Mouse (Mus musculus) liver, embryonic 14.5 days (tissue): Measurements from ENCODE around the gene Arhgap42. TPM values are rescaled to one million over a fixed set of nuclear protein-coding genes. Genes with fewer than 3 reads are reported as not detected.
A peak's percentile ranks its signal among the peaks of the same experiment; 100 is the strongest.

Experiments
- ATAC-seq: fragments of 200-750 bp; cut with Nextera tagmentation; 2 replicates; pipeline ENCODE4 v1.8.0; 2017; ENCODE audit warnings: moderate number of reproducible peaks, mild to moderate bottlenecking, moderate library complexity; ENCODE audit not compliant: insufficient read depth
- DNase-seq, 3 experiments: peaks; one replicate each; pipeline ENCODE4 v3.0.0-alpha.2; 2012 to 2013; ENCODE audit warnings: low read depth in 3 of 3, low spot score in 3 of 3
- H3K27ac ChIP-seq: fragments of 300-500 bp; sonication (generic); 2 replicates; pipeline ENCODE4 v1.5.1; 2014; ENCODE audit warnings: moderate library complexity, mild to moderate bottlenecking, control low read depth, inconsistent platforms
- H3K27me3 ChIP-seq: fragments of 300-500 bp; sonication (generic); 2 replicates; pipeline ENCODE4 v1.6.1; 2014; ENCODE audit warnings: mild to moderate bottlenecking, low read length, moderate library complexity; ENCODE audit not compliant: control insufficient read depth, insufficient read depth
- H3K36me3 ChIP-seq: fragments of 300-500 bp; sonication (generic); replicated peaks from 2 replicates; pipeline ENCODE4 v1.6.1; 2014; ENCODE audit warnings: low read depth; ENCODE audit not compliant: control insufficient read depth, insufficient read depth
- H3K4me1 ChIP-seq, 2 experiments: fragments of 200-500 bp in 1 of 2; fragments of 300-500 bp in 1 of 2; sonication (generic) in 1 of 2; replicated peaks; 2 replicates each; pipeline ENCODE4 v1.6.1; 2012 to 2014; ENCODE audit warnings: antibody characterized with exemption in 1 of 2, inconsistent platforms in 1 of 2, low read length in 1 of 2; ENCODE audit not compliant: control insufficient read depth in 2 of 2, insufficient read depth in 2 of 2
- H3K4me2 ChIP-seq: fragments of 300-500 bp; sonication (generic); 2 replicates; pipeline ENCODE4 v1.6.1; 2014; ENCODE audit warnings: low read depth, mild to moderate bottlenecking, control low read depth, moderate library complexity
- H3K4me3 ChIP-seq, 2 experiments: fragments of 200-500 bp in 1 of 2; fragments of 300-500 bp in 1 of 2; sonication (generic) in 1 of 2; 2 replicates each; pipeline ENCODE4 v1.5.1; 2012 to 2014; ENCODE audit warnings: low read depth in 2 of 2, low read length in 2 of 2, mild to moderate bottlenecking in 2 of 2, control low read depth in 1 of 2, inconsistent platforms in 1 of 2, moderate library complexity in 1 of 2; ENCODE audit not compliant: insufficient read depth in 1 of 2
- H3K9ac ChIP-seq: fragments of 300-500 bp; sonication (generic); replicated peaks from 2 replicates; pipeline ENCODE4 v1.6.1; 2014; ENCODE audit warnings: mild to moderate bottlenecking, control low read depth, moderate library complexity
- H3K9me3 ChIP-seq: fragments of 300-500 bp; sonication (generic); 2 replicates; pipeline ENCODE4 v1.6.1; 2016; ENCODE audit warnings: low read length, mixed read lengths; ENCODE audit not compliant: control insufficient read depth
- CTCF ChIP-seq: IDR thresholded peaks from 2 replicates; pipeline ENCODE4 v1.5.1; 2016; ENCODE audit warnings: antibody characterized with exemption, low read depth, control low read depth
- EP300 ChIP-seq: IDR thresholded peaks from 2 replicates; pipeline ENCODE4 v1.6.1; 2016; ENCODE audit warnings: antibody characterized with exemption, low read depth
- WGBS: fragments of 180-500 bp; shearing (Covaris S2); extraction: QIAGEN DNeasy Blood & Tissue Kit; methylation state at CpG from one replicate; pipeline ENCODE4 v1.1.7; 2014; ENCODE audit not compliant: insufficient replicate concordance; 5-methylcytosine and 5-hydroxymethylcytosine counted together
- polyA plus RNA-seq, 2 experiments: library from polyadenylated mRNA; depleted of rRNA in 1 of 2; stranded (reverse) in 1 of 2; unstranded in 1 of 2; fragments of >200 nt; fragmentation: Nextera tagmentation in 1 of 2; extraction: Ambion mirVana in 1 of 2; gene quantifications; 2 replicates each; pipeline versions ENCODE4 v1.2.1 to v1.2.3; 2012 to 2014

The Arhgap42 gene
- polyA plus RNA-seq (2012; rRNA removed) = 1.6 and 2.0 TPM in 2 replicates
- 4.4 and 4.7 TPM in 2 replicates for polyA plus RNA-seq (2014; fragmentation: Nextera tagmentation; extraction: Ambion mirVana)

- Histone ChIP-seq H3K9me3 (no peaks in the 10 kb centered on the region), H3K4me3 (peak within 1 kb of the TSS; percentile 55 to 73), H3K27ac (no peak within 1 kb of the TSS), H3K36me3 (no peaks in the 10 kb centered on the region), H3K9ac (peak within 1 kb of the TSS; percentile 44), H3K4me2 (peak within 1 kb of the TSS; percentile 44), H3K4me1 (0 out of 4 replicates have a peak, but pooled peaks cover 0 to 5% of the 10 kb centered on the region in 2 experiments), H3K27me3 (peaks cover 9% of the 10 kb centered on the region; the same call in 1 of the 2 replicates)
- ATAC-seq (peak; percentile 85), DNase-seq (peak in 2 of 3 experiments; percentile 11 to 12)
- TF ChIP-seq EP300 = no peak
- peak; percentile 44 for TF ChIP-seq CTCF
- WGBS = 1% methylated on average over 59 of the region's 78 CpGs
Observed at GRCm38 (mm10) chr9:9238438-9239391, at the start of gene Arhgap42. Gene Arhgap42 (minus strand): TSS chr9:9239101.

GRCm38 (mm10) chr9:9288140-9288539, 49.2 kb upstream of the Arhgap42 start:
- H3K27me3 ChIP-seq = no peaks in the 10 kb centered on the region
- WGBS = 49% methylated on average over 2 of the region's 2 CpGs
- ATAC-seq = no peak

GRCm38 (mm10) chr9:9269305-9269704, 30.4 kb upstream of the Arhgap42 start:
- H3K9ac ChIP-seq = no peak overlapping the region
- no peaks in the 10 kb centered on the region for H3K36me3 ChIP-seq
- no peak for ATAC-seq
- no peak for DNase-seq
- no peaks in the 10 kb centered on the region for H3K9me3 ChIP-seq
- H3K27ac ChIP-seq = no peak overlapping the region
- TF ChIP-seq CTCF = no peak
- no peak for TF ChIP-seq EP300
- H3K4me3 ChIP-seq = no peak overlapping the region
- H3K27me3 ChIP-seq = no peaks in the 10 kb centered on the region
- no peaks in the 10 kb centered on the region for H3K4me1 ChIP-seq
- no peak overlapping the region for H3K4me2 ChIP-seq
- 17% methylated on average over 2 of the region's 2 CpGs for WGBS

More at GRCm38 (mm10) chr9:9288140-9288539, 49.2 kb upstream of the Arhgap42 start:
- no peak overlapping the region for H3K9ac ChIP-seq
- no peak for DNase-seq
- TF ChIP-seq EP300 = no peak
- TF ChIP-seq CTCF = no peak
- H3K27ac ChIP-seq = no peak overlapping the region
- no peak overlapping the region for H3K4me2 ChIP-seq
- H3K36me3 ChIP-seq = no peaks in the 10 kb centered on the region
- no peaks in the 10 kb centered on the region for H3K9me3 ChIP-seq
- no peak overlapping the region for H3K4me3 ChIP-seq
- no peaks in the 10 kb centered on the region for H3K4me1 ChIP-seq

- TF ChIP-seq CTCF (no peak), EP300 (no peak)
- no peak overlapping the region for H3K4me3 ChIP-seq
- ATAC-seq (no peak), DNase-seq (no peak)
- 44% methylated on average over 6 of the region's 6 CpGs for WGBS
- H3K27ac ChIP-seq = no peak overlapping the region
- H3K27me3 ChIP-seq = no peaks in the 10 kb centered on the region
- no peaks in the 10 kb centered on the region for H3K4me1 ChIP-seq
- no peaks in the 10 kb centered on the region for H3K36me3 ChIP-seq
- no peaks in the 10 kb centered on the region for H3K9me3 ChIP-seq
- no peak overlapping the region for H3K4me2 ChIP-seq
- H3K9ac ChIP-seq = no peak overlapping the region
Observed at GRCm38 (mm10) chr9:9267606-9268601, 29.0 kb upstream of the Arhgap42 start.
